Mouse (Mus musculus): ENCODE results near the gene Olfr1331. TPM values are rescaled to one million over a fixed set of nuclear protein-coding genes. Genes with fewer than 3 reads are reported as not detected.

Gene Olfr1331
- polyA plus RNA-seq, 1 experiment from 2014 or later: 0.13 TPM

Other genes with a start within 250 kb of the Olfr1331 start
- gene Cfap57, start 243.9 kb upstream of the Olfr1331 start, polyA plus RNA-seq (2014; fragmentation: Nextera tagmentation; extraction: Ambion mirVana): 0.38 and 1.4 TPM in 2 replicates
- 148 and 150 TPM in 2 replicates for gene Ebna1bp2, start 243.8 kb upstream of the Olfr1331 start, polyA plus RNA-seq (2014; fragmentation: Nextera tagmentation; extraction: Ambion mirVana)
- 0.13 and 0.22 TPM in 2 replicates for gene Olfr62, start 205.7 kb upstream of the Olfr1331 start, polyA plus RNA-seq (2014; fragmentation: Nextera tagmentation; extraction: Ambion mirVana)
- gene Olfr1342, start 171.9 kb upstream of the Olfr1331 start, polyA plus RNA-seq (2014; fragmentation: Nextera tagmentation; extraction: Ambion mirVana): 0.12 and 0.22 TPM in 2 replicates
- gene Olfr1341, start 161.1 kb upstream of the Olfr1331 start, polyA plus RNA-seq (2014; fragmentation: Nextera tagmentation; extraction: Ambion mirVana): 0.11 TPM in 1 of 2 replicates, not detected in the other
- 0.08 and 0.24 TPM in 2 replicates for gene Olfr1340, start 144.5 kb upstream of the Olfr1331 start, polyA plus RNA-seq (2014; fragmentation: Nextera tagmentation; extraction: Ambion mirVana)
- gene Olfr1339, start 132.5 kb upstream of the Olfr1331 start, polyA plus RNA-seq (2014; fragmentation: Nextera tagmentation; extraction: Ambion mirVana): 0.16 TPM in 1 of 2 replicates, not detected in the other
- 0.13 TPM in 1 of 2 replicates, not detected in the other for gene Olfr1338, start 105.9 kb upstream of the Olfr1331 start, polyA plus RNA-seq (2014; fragmentation: Nextera tagmentation; extraction: Ambion mirVana)
- not detected in 2 replicates for gene Olfr1337, start 82.1 kb upstream of the Olfr1331 start, polyA plus RNA-seq (2014; fragmentation: Nextera tagmentation; extraction: Ambion mirVana)
- gene Olfr1335, start 54.7 kb upstream of the Olfr1331 start, polyA plus RNA-seq (2014; fragmentation: Nextera tagmentation; extraction: Ambion mirVana): not detected in 2 replicates
- not detected in 2 replicates for gene Olfr1333, start 28.4 kb upstream of the Olfr1331 start, polyA plus RNA-seq (2014; fragmentation: Nextera tagmentation; extraction: Ambion mirVana)
- 0.11 TPM in 1 of 2 replicates, not detected in the other for gene Olfr1330, start 23.9 kb downstream of the Olfr1331 start, polyA plus RNA-seq (2014; fragmentation: Nextera tagmentation; extraction: Ambion mirVana)
- gene Olfr1329, start 52.8 kb downstream of the Olfr1331 start, polyA plus RNA-seq (2014; fragmentation: Nextera tagmentation; extraction: Ambion mirVana): not detected in 2 replicates
- 0.07 TPM in 1 of 2 replicates, not detected in the other for gene Olfr1328, start 74.0 kb downstream of the Olfr1331 start, polyA plus RNA-seq (2014; fragmentation: Nextera tagmentation; extraction: Ambion mirVana)
- not detected in 2 replicates for gene Lao1, start 96.9 kb downstream of the Olfr1331 start, polyA plus RNA-seq (2014; fragmentation: Nextera tagmentation; extraction: Ambion mirVana)
- gene Slc2a1, start 244.1 kb downstream of the Olfr1331 start, polyA plus RNA-seq (2014; fragmentation: Nextera tagmentation; extraction: Ambion mirVana): 94.2 and 111 TPM in 2 replicates

Data from embryonic facial prominence, embryonic 14.5 days (tissue).